8 mouse cellular contexts compared by ENCODE assay signal in the genomic region with DNA sequence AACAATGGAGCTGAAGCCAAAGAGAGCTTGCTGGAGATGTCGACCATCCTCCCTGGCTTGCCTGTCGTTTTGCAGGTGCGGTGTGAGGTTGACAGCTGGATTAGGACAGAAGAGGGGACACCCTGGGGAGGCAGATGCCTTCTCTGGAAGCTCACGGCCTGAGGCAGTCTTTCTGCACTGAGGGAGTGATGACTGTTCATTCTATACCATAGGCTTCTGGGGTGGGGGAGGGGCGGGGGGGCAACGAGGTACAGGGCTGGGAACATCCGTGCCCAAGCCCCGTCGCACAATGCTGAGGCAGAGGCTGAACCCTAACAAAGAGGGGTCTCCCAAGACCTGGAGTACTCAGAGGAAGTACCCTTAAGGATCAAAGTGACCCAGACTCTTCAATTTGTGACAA. TPM values are rescaled to one million over a fixed set of nuclear protein-coding genes. Genes with fewer than 3 reads are reported as not detected.
A peak's percentile ranks its signal among the peaks of the same experiment; 100 is the strongest.
DNase-seq lines count a peak whose midpoint lies in the region; ATAC-seq and TF ChIP-seq lines count a peak whose summit lies in the region.
"Had no signal": no experiment of that assay in that cellular context is flagged by ENCODE, and none has a peak within 500 bp of the region (broad histone marks: within the 10 kb centered on the region; RNA-seq: fewer than 3 reads in every experiment).

No protein-coding gene starts in this region.

- H3K4me3 ChIP-seq in lung, postnatal 0 days (ENCODE audit: low read depth, low read length) = peak overlapping the region; percentile 14; the same call in 1 of the 2 replicates
- H3K4me3 ChIP-seq in forebrain, postnatal 0 days (ENCODE audit: low read depth, low read length) = peak overlapping the region; percentile 28
- H3K4me3 ChIP-seq in liver, embryonic 13.5 days (replicated peaks) = 0 out of 2 replicates have a peak overlapping the region, but pooled peaks have one; percentile 33
- peak overlapping the region; percentile 16; the same call in 1 of the 2 replicates for H3K4me3 ChIP-seq in stomach, postnatal 0 days (ENCODE audit: low read depth, low read length)
- no peak overlapping the region for H3K4me3 ChIP-seq in cerebellum, adult 2 months (replicated peaks; ENCODE audit: insufficient read depth, low read depth, low read length)
- H3K4me3 ChIP-seq: erythroblast, embryonic 14.5 days had no signal

- no peaks in the 10 kb centered on the region for H3K36me3 ChIP-seq in lung, postnatal 0 days (ENCODE audit: insufficient read depth, low read length)
- H3K36me3 ChIP-seq in forebrain, postnatal 0 days (ENCODE audit: insufficient read depth) = no peaks in the 10 kb centered on the region
- H3K36me3 ChIP-seq in liver, embryonic 13.5 days = no peaks in the 10 kb centered on the region
- H3K36me3 ChIP-seq in stomach, postnatal 0 days (ENCODE audit: control insufficient read depth, insufficient read depth, low read length) = no peaks in the 10 kb centered on the region

- ATAC-seq in lung, postnatal 0 days = no peak
- peak; percentile 36 for ATAC-seq in forebrain, postnatal 0 days
- ATAC-seq in liver, embryonic 13.5 days (ENCODE audit: low read depth) = no peak
- ATAC-seq in stomach, postnatal 0 days (ENCODE audit: low FRiP score, low TSS enrichment) = no peak
- ATAC-seq in inflammation-experienced regulatory T-cells, adult 6 months = no peak

- H3K9me3 ChIP-seq in lung, postnatal 0 days (ENCODE audit: low read length) = no peaks in the 10 kb centered on the region
- H3K9me3 ChIP-seq in forebrain, postnatal 0 days (ENCODE audit: low read length) = no peaks in the 10 kb centered on the region
- no peaks in the 10 kb centered on the region for H3K9me3 ChIP-seq in liver, embryonic 13.5 days (replicated peaks)
- H3K9me3 ChIP-seq in stomach, postnatal 0 days (ENCODE audit: control insufficient read depth, low read length) = no peaks in the 10 kb centered on the region

- no peak for TF ChIP-seq EP300 in lung, postnatal 0 days (IDR thresholded peaks at IDR 0.05)
- TF ChIP-seq EP300 in stomach, postnatal 0 days (optimal IDR thresholded peaks at IDR 0.05) = no peak

- DNase-seq in lung, postnatal 0 days (ENCODE audit: low spot score) = no peak
- DNase-seq in lung, postnatal 10 days = no peak
- no peak for DNase-seq in forebrain, postnatal 0 days
- no peak for DNase-seq in liver, embryonic 13.5 days
- DNase-seq in stomach, postnatal 0 days (ENCODE audit: low spot score) = no peak
- DNase-seq in cerebellum, adult 2 months = no peak

- H3K4me1 ChIP-seq in lung, postnatal 0 days (ENCODE audit: insufficient read depth, low read depth, low read length) = peaks cover 14% of the 10 kb centered on the region; the same call in 1 of the 2 replicates
- H3K4me1 ChIP-seq in forebrain, postnatal 0 days (ENCODE audit: insufficient read depth) = peaks cover 23% of the 10 kb centered on the region
- H3K4me1 ChIP-seq in liver, embryonic 13.5 days (replicated peaks) = peaks cover 13% of the 10 kb centered on the region
- peaks cover 6% of the 10 kb centered on the region for H3K4me1 ChIP-seq in stomach, postnatal 0 days (replicated peaks; ENCODE audit: control insufficient read depth, insufficient read depth)
- peaks cover 17% of the 10 kb centered on the region for H3K4me1 ChIP-seq in cerebellum, adult 2 months (ENCODE audit: control insufficient read depth, insufficient read depth, low read length)

- no peak overlapping the region for H3K9ac ChIP-seq in lung, postnatal 0 days (replicated peaks; ENCODE audit: low read depth)
- peak overlapping the region; percentile 56 for H3K9ac ChIP-seq in forebrain, postnatal 0 days
- H3K9ac ChIP-seq in liver, embryonic 13.5 days = no peak overlapping the region
- H3K9ac ChIP-seq in stomach, postnatal 0 days (ENCODE audit: low read length) = 0 out of 2 replicates have a peak overlapping the region, but pooled peaks have one; percentile 18

- no peak for TF ChIP-seq POLR2A in cerebellum, adult 2 months (IDR thresholded peaks at IDR 0.05; ENCODE audit: borderline replicate concordance, insufficient read depth, low read length)

- peak overlapping the region; percentile 48 for H3K4me2 ChIP-seq in lung, postnatal 0 days (replicated peaks; ENCODE audit: low read depth, low read length)
- H3K4me2 ChIP-seq in forebrain, postnatal 0 days (ENCODE audit: low read depth) = peak overlapping the region; percentile 52
- H3K4me2 ChIP-seq in liver, embryonic 13.5 days = peak overlapping the region; percentile 41
- peak overlapping the region; percentile 39 for H3K4me2 ChIP-seq in stomach, postnatal 0 days (replicated peaks; ENCODE audit: low read depth)

- 14% methylated on average over 9 of the region's 9 CpGs for WGBS in lung, postnatal 0 days
- 5% methylated on average over 9 of the region's 9 CpGs for WGBS in forebrain, postnatal 0 days
- 28% methylated on average over 9 of the region's 9 CpGs for WGBS in liver, embryonic 13.5 days (ENCODE audit: insufficient replicate concordance)
- 15% methylated on average over 9 of the region's 9 CpGs for WGBS in stomach, postnatal 0 days
- WGBS in cerebellum, adult 2 months = 43% methylated on average over 9 of the region's 9 CpGs

- H3K27ac ChIP-seq in lung, postnatal 0 days (ENCODE audit: low read length) = peak overlapping the region; percentile 89
- H3K27ac ChIP-seq in forebrain, postnatal 0 days (ENCODE audit: low read depth, low read length) = peak overlapping the region; percentile 91
- H3K27ac ChIP-seq in liver, embryonic 13.5 days = no peak overlapping the region
- H3K27ac ChIP-seq in stomach, postnatal 0 days (replicated peaks) = peak overlapping the region; percentile 95
- no peak overlapping the region for H3K27ac ChIP-seq in cerebellum, adult 2 months (ENCODE audit: insufficient read depth, low read length)

- no peak for TF ChIP-seq CTCF in lung, postnatal 0 days (IDR thresholded peaks at IDR 0.05)
- no peak for TF ChIP-seq CTCF in forebrain, postnatal 0 days (IDR thresholded peaks at IDR 0.05; ENCODE audit: low read depth)
- no peak for TF ChIP-seq CTCF in stomach, postnatal 0 days (IDR thresholded peaks at IDR 0.05; ENCODE audit: low read depth)
- TF ChIP-seq CTCF in cerebellum, adult 2 months (IDR thresholded peaks at IDR 0.05; ENCODE audit: borderline replicate concordance, insufficient read depth, low read depth, low read length) = no peak

- no peaks in the 10 kb centered on the region for H3K27me3 ChIP-seq in lung, postnatal 0 days (replicated peaks; ENCODE audit: insufficient read depth, low read length)
- no peaks in the 10 kb centered on the region for H3K27me3 ChIP-seq in forebrain, postnatal 0 days (ENCODE audit: insufficient read depth, low read length)
- no peaks in the 10 kb centered on the region for H3K27me3 ChIP-seq in liver, embryonic 13.5 days
- H3K27me3 ChIP-seq in stomach, postnatal 0 days (ENCODE audit: control insufficient read depth, insufficient read depth, low read length) = no peaks in the 10 kb centered on the region
- no peaks in the 10 kb centered on the region for H3K27me3 ChIP-seq in cerebellum, adult 2 months (ENCODE audit: control insufficient read depth, insufficient read depth, low read length)

RNA-seq across cellular contexts. Expression of gene Fgd2, which starts 3.8 kb away (rescaled TPM):
- polyA plus RNA-seq in lung, postnatal 0 days (2015; fragmentation: Nextera tagmentation; extraction: Ambion mirVana) = 11.9 and 14.2 TPM in 2 replicates
- total RNA-seq in forebrain, postnatal 0 days (2014; rRNA removed) = 15.9 and 17.3 TPM in 2 replicates
- 9.2 and 14.1 TPM in 2 replicates for polyA plus RNA-seq in forebrain, postnatal 0 days (2015; fragmentation: Nextera tagmentation; extraction: Ambion mirVana)
- polyA plus RNA-seq in liver, embryonic 13.5 days (2015; fragmentation: Nextera tagmentation; extraction: Ambion mirVana) = 4.5 and 5.0 TPM in 2 replicates
- polyA plus RNA-seq in stomach, postnatal 0 days (2015; fragmentation: Nextera tagmentation; extraction: Ambion mirVana) = 5.9 and 8.2 TPM in 2 replicates
- polyA plus RNA-seq in inflammation-experienced regulatory T-cells, adult 6 months (2017; shearing (Covaris generic)) = 1 to 10 TPM in 2 of 3 experiments, not detected in 1; 1.5 to 3.3 TPM
- polyA plus RNA-seq in cerebellum, adult 2 months (2012; rRNA removed) = 5.5 and 5.9 TPM in 2 replicates

RNA-seq across cellular contexts. Expression of gene Mtch1, which starts 9.1 kb away (rescaled TPM):
- polyA plus RNA-seq in lung, postnatal 0 days (2015; fragmentation: Nextera tagmentation; extraction: Ambion mirVana) = 342 and 350 TPM in 2 replicates
- 556 and 595 TPM in 2 replicates for total RNA-seq in forebrain, postnatal 0 days (2014; rRNA removed)
- polyA plus RNA-seq in forebrain, postnatal 0 days (2015; fragmentation: Nextera tagmentation; extraction: Ambion mirVana) = 459 and 504 TPM in 2 replicates
- 55.2 and 64.0 TPM in 2 replicates for polyA plus RNA-seq in liver, embryonic 13.5 days (2015; fragmentation: Nextera tagmentation; extraction: Ambion mirVana)
- polyA plus RNA-seq in stomach, postnatal 0 days (2015; fragmentation: Nextera tagmentation; extraction: Ambion mirVana) = 189 and 201 TPM in 2 replicates
- 10 to 100 TPM; 13.4 to 15.9 (median 13.4) TPM for polyA plus RNA-seq in inflammation-experienced regulatory T-cells, adult 6 months (2017; shearing (Covaris generic))
- 447 and 479 TPM in 2 replicates for polyA plus RNA-seq in cerebellum, adult 2 months (2012; rRNA removed)

RNA-seq across cellular contexts. Expression of gene Pi16, which starts 39.4 kb away (rescaled TPM):
- polyA plus RNA-seq in lung, postnatal 0 days (2015; fragmentation: Nextera tagmentation; extraction: Ambion mirVana) = 2.2 and 2.8 TPM in 2 replicates
- 3.5 and 5.7 TPM in 2 replicates for total RNA-seq in forebrain, postnatal 0 days (2014; rRNA removed)
- 1.7 and 2.0 TPM in 2 replicates for polyA plus RNA-seq in forebrain, postnatal 0 days (2015; fragmentation: Nextera tagmentation; extraction: Ambion mirVana)
- 0.30 and 0.32 TPM in 2 replicates for polyA plus RNA-seq in liver, embryonic 13.5 days (2015; fragmentation: Nextera tagmentation; extraction: Ambion mirVana)
- 1.3 TPM in 2 replicates for polyA plus RNA-seq in stomach, postnatal 0 days (2015; fragmentation: Nextera tagmentation; extraction: Ambion mirVana)
- polyA plus RNA-seq in inflammation-experienced regulatory T-cells, adult 6 months (2017; shearing (Covaris generic)) = under 1 TPM; 0.30 to 0.57 (median 0.53) TPM
- 0.75 and 1.0 TPM in 2 replicates for polyA plus RNA-seq in cerebellum, adult 2 months (2012; rRNA removed)

Comparison
In these comparisons a context has a peak if more than half of its experiments do, and no peak if none do; other contexts are left out.
1. H3K27ac ChIP-seq: peak in lung, postnatal 0 days (single experiment), forebrain, postnatal 0 days (single experiment) and stomach, postnatal 0 days (single experiment); none in liver, embryonic 13.5 days (single experiment) and cerebellum, adult 2 months (single experiment).
2. H3K9ac ChIP-seq: peak in forebrain, postnatal 0 days (single experiment) and stomach, postnatal 0 days (single experiment); none in lung, postnatal 0 days (single experiment) and liver, embryonic 13.5 days (single experiment).
3. Peak in every context shown above with its lines, with median percentiles within 50 percentile points of each other: H3K4me2 ChIP-seq.